Mouse (Mus musculus) thymus, postnatal 14 days (tissue): ENCODE measurements around the gene Reg3b.
"Not testable (repeated sequence)": the region's sequence is repeated elsewhere in the genome, so short reads cannot be mapped to it uniquely, and the experiment has no call there.

Source experiments
- DNase-seq: peaks from one replicate; pipeline ENCODE4 v3.0.0; 2021

The Reg3b gene

GRCm38 (mm10) chr6:78370357-78370756, at the start of gene Reg3b:
Reg3b (plus strand) TSS chr6:78370657.
- no peak for DNase-seq

- no peak for DNase-seq
Observed at GRCm38 (mm10) chr6:78327798-78328197, 42.7 kb upstream of the Reg3b start.

GRCm38 (mm10) chr6:78329166-78329565, 41.3 kb upstream of the Reg3b start:
- no peak for DNase-seq

GRCm38 (mm10) chr6:78331919-78332569, 38.4 kb upstream of the Reg3b start:
- DNase-seq = no peak

GRCm38 (mm10) chr6:78340296-78340695, 30.2 kb upstream of the Reg3b start:
- DNase-seq = no peak

- no peak for DNase-seq
Observed at GRCm38 (mm10) chr6:78341689-78342088, 28.8 kb upstream of the Reg3b start.

- DNase-seq = no peak
Observed at GRCm38 (mm10) chr6:78361971-78362563, 8.4 kb upstream of the Reg3b start.

- DNase-seq = no peak
Observed at GRCm38 (mm10) chr6:78378765-78379164, 8.3 kb downstream of the Reg3b start, which contains the start of gene Reg3d. Reg3d (minus strand) TSS chr6:78378865.

GRCm38 (mm10) chr6:78380409-78380808, 10.0 kb downstream of the Reg3b start, which contains the start of gene Reg3a:
Reg3a (plus strand) TSS chr6:78380709.
- DNase-seq = no peak

- no peak for DNase-seq
Observed at GRCm38 (mm10) chr6:78385609-78386008, 15.2 kb downstream of the Reg3b start.

GRCm38 (mm10) chr6:78395323-78395722, 24.9 kb downstream of the Reg3b start, which contains the start of gene Reg2:
Reg2 (plus strand) TSS chr6:78395623.
- not testable (repeated sequence) for DNase-seq

- DNase-seq = not testable (repeated sequence)
Observed at GRCm38 (mm10) chr6:78422411-78422810, 52.0 kb downstream of the Reg3b start, which contains the start of gene Reg1. Reg1 (plus strand) TSS chr6:78422711.
